Mouse (Mus musculus) megakaryocyte, embryonic 14.5 days (primary cell): Measurements from ENCODE around the gene Cd4. TPM values are rescaled to one million over a fixed set of nuclear protein-coding genes. Genes with fewer than 3 reads are reported as not detected.

Experiments used
- H3K27me3 ChIP-seq: replicated peaks from 2 replicates; pipeline ENCODE3; 2012; ENCODE audit warnings: inconsistent platforms
- H3K36me3 ChIP-seq: replicated peaks from 2 replicates; pipeline ENCODE3; 2012; ENCODE audit warnings: low read length, inconsistent platforms, mixed read lengths
- H3K4me1 ChIP-seq: 2 replicates; pipeline ENCODE4 v1.6.1; 2012; ENCODE audit warnings: inconsistent platforms
- H3K4me3 ChIP-seq: replicated peaks from 2 replicates; pipeline ENCODE3; 2012; ENCODE audit warnings: moderate library complexity, mild to moderate bottlenecking, inconsistent platforms
- H3K9me3 ChIP-seq: 2 replicates; pipeline ENCODE4 v1.6.1; 2012; ENCODE audit warnings: inconsistent platforms
- FLI1 ChIP-seq: IDR thresholded peaks from 2 replicates; pipeline ENCODE4 v1.6.1; 2012; ENCODE audit warnings: low read length, inconsistent platforms, mixed read lengths
- GATA1 ChIP-seq: IDR thresholded peaks from 3 replicates; pipeline ENCODE4 v1.6.1; 2012; ENCODE audit warnings: mixed read lengths, low read length, inconsistent platforms, borderline replicate concordance
- polyA plus RNA-seq: library from polyadenylated mRNA; stranded (reverse); fragments of >175 nt; gene quantifications from 2 replicates; pipeline ENCODE4 v1.2.3, GENCODE M21; 2012; ENCODE audit warnings: low replicate concordance; ENCODE audit not compliant: insufficient read depth

The Cd4 gene
- polyA plus RNA-seq, 1 experiment, result 0.35 TPM

DNA sequence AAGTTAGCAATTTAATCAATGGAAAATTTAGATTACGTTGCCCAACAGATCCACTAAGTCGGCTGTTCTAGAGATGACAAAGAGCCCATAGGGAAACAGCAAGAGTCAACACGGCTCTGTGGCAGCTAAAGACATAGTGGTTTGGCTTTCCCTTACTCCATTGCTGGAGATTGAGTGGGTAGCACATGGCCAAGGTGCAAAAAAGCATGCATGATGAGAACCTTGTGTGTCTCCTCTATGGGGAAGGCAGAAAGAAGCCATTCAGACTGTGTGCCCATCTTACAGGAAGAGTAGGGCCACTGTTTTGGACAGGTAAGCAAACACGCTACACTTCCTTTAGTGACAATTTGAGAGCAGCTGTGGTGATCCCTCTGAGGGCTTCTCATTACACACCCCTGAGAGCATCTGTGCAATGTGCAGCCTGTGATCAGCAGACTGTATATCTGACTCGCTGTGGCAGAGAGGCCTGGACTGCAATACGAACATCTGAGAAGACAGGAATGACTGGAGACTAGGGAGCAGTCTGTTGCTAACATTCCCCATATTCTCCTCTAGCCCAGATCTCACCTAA, 619 bp upstream of the Cd4 start:
- Histone ChIP-seq H3K4me3 (no peak overlapping the region), H3K9me3 (peaks cover 8% of the 10 kb centered on the region), H3K36me3 (no peaks in the 10 kb centered on the region), H3K27me3 (peaks cover 49% of the 10 kb centered on the region), H3K4me1 (peaks cover 18% of the 10 kb centered on the region)
- TF ChIP-seq GATA1 (no peak), FLI1 (no peak)

DNA sequence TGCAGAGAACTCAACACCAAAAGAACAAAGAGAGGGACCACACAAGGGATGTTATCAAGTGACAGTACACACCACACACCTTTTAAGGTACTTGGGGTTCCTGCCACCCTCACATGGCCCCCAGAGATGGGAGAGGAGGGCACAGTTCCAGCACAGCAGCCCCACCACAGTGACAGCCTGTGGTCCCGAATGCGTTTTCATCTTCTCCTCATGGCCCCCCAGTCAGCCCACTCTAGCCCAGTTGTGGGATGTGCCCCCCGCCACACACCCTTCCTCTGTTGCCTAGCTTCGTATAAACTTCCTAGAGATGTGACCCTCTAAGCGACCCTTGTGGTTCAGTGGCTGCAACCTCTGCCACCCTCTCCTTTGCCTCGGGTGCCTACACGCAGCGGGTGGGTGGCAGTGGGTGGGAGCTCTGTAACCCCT, 2.1 kb downstream of the Cd4 start:
- no peak for TF ChIP-seq FLI1
- TF ChIP-seq GATA1, result no peak
- Histone ChIP-seq H3K36me3 (no peaks in the 10 kb centered on the region), H3K4me3 (no peak overlapping the region), H3K4me1 (peaks cover 21% of the 10 kb centered on the region), H3K9me3 (peaks cover 8% of the 10 kb centered on the region), H3K27me3 (peaks cover 54% of the 10 kb centered on the region)

- peaks cover 21% of the 10 kb centered on the region for H3K4me1 ChIP-seq
- TF ChIP-seq FLI1 (no peak), GATA1 (no peak)
- H3K27me3 ChIP-seq, result peaks cover 56% of the 10 kb centered on the region
- no peaks in the 10 kb centered on the region for H3K36me3 ChIP-seq
- H3K9me3 ChIP-seq, result peaks cover 8% of the 10 kb centered on the region
- no peak overlapping the region for H3K4me3 ChIP-seq
Observed at GRCm38 (mm10) chr6:124884714-124885500, 3.1 kb downstream of the Cd4 start.

DNA sequence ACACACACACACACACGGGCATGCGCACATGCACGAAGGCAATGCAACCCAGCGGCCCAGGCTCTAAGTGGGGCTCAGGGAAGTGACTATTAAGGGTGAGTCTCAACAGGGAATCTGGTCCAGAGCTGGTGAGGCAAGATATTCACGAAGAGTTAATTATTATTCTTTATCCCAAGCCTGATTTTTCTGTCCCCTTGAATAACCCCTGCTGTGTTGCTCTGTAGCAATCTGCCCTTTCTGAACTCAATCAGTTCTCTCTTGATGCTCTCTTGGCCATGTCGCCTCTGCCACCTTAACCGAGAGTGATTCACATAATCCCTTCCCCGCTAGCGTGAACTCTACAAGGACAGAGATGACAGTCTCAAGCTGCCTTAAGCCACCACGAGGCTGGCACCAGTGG, 4.7 kb downstream of the Cd4 start:
- Histone ChIP-seq H3K9me3 (no peaks in the 10 kb centered on the region), H3K4me1 (peaks cover 21% of the 10 kb centered on the region), H3K27me3 (peaks cover 57% of the 10 kb centered on the region), H3K4me3 (no peak overlapping the region), H3K36me3 (no peaks in the 10 kb centered on the region)
- no peak for TF ChIP-seq GATA1
- TF ChIP-seq FLI1, result no peak

- Histone ChIP-seq H3K36me3 (no peaks in the 10 kb centered on the region), H3K27me3 (peaks cover 52% of the 10 kb centered on the region), H3K9me3 (no peaks in the 10 kb centered on the region), H3K4me3 (peak overlapping the region; percentile 38), H3K4me1 (peaks cover 21% of the 10 kb centered on the region)
- no peak for TF ChIP-seq FLI1
- no peak for TF ChIP-seq GATA1
Observed at GRCm38 (mm10) chr6:124881821-124882220, 6.2 kb downstream of the Cd4 start.

- no peaks in the 10 kb centered on the region for H3K36me3 ChIP-seq
- peaks cover 21% of the 10 kb centered on the region for H3K4me1 ChIP-seq
- no peak overlapping the region for H3K4me3 ChIP-seq
- no peak for TF ChIP-seq FLI1
- TF ChIP-seq GATA1, result no peak
- peaks cover 49% of the 10 kb centered on the region for H3K27me3 ChIP-seq
- H3K9me3 ChIP-seq, result no peaks in the 10 kb centered on the region
Observed at GRCm38 (mm10) chr6:124879390-124879789, 8.6 kb downstream of the Cd4 start.

DNA sequence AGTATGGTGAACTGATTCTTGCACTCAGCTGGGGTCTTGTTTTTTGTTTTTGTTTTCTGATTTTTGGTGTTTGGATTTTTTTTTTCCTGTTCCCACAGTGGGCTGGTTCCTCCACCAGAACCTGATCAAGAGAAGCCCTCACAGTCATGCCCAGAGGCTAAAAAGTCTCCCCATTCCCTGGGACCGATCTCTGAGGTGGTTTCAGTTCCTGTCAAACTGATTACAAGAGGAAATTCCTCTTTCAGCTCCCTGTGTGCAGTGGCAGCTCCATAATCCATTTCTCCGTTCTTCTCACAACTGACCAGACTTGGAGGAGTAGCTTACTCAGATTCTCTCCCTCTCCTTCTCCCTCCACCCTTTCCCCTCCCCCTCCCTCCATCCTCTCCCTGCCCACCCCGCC, 13.7 kb downstream of the Cd4 start:
- Histone ChIP-seq H3K27me3 (peaks cover 59% of the 10 kb centered on the region), H3K4me1 (peaks cover 25% of the 10 kb centered on the region), H3K36me3 (no peaks in the 10 kb centered on the region), H3K4me3 (no peak overlapping the region), H3K9me3 (peaks cover 7% of the 10 kb centered on the region)
- TF ChIP-seq FLI1, result no peak
- TF ChIP-seq GATA1, result no peak

GRCm38 (mm10) chr6:124866560-124866959, 21.5 kb downstream of the Cd4 start:
- Histone ChIP-seq H3K4me1 (peaks cover 31% of the 10 kb centered on the region), H3K36me3 (no peaks in the 10 kb centered on the region), H3K4me3 (no peak overlapping the region), H3K9me3 (peaks cover 7% of the 10 kb centered on the region), H3K27me3 (peaks cover 90% of the 10 kb centered on the region)
- TF ChIP-seq GATA1 (no peak), FLI1 (no peak)

DNA sequence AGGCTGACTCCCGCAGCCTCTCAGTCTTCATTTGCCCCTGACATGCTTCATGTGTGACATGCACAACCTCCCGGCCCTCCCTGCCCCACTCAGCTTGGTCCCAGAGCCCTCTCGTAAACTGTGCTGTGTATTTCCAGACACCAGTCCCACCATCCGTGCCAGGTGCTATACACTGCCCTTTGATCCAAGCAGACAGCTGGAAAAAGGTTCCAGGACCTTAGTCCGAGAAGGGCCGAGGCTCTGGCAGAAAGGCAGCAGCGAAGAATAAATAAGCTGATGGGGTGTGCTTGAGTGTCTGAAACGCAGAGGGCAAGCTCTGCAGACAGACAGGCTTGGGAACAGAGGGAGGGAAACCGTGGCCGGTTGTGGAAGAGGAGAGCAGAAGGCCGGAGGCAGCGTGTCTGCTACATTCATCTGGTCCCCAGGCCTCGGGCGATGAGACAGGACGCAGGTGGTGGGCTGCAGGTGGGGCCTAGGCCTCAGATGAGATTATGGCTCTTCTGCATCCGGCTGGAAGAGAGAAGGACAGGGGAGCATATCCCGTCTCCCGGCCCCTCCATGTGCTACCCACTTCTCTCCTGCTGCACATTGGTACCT, 22.2 kb downstream of the Cd4 start:
- Histone ChIP-seq H3K36me3 (no peaks in the 10 kb centered on the region), H3K4me1 (peaks cover 31% of the 10 kb centered on the region), H3K4me3 (no peak overlapping the region), H3K27me3 (peaks cover 90% of the 10 kb centered on the region), H3K9me3 (peaks cover 2% of the 10 kb centered on the region)
- TF ChIP-seq GATA1 (no peak), FLI1 (no peak)

DNA sequence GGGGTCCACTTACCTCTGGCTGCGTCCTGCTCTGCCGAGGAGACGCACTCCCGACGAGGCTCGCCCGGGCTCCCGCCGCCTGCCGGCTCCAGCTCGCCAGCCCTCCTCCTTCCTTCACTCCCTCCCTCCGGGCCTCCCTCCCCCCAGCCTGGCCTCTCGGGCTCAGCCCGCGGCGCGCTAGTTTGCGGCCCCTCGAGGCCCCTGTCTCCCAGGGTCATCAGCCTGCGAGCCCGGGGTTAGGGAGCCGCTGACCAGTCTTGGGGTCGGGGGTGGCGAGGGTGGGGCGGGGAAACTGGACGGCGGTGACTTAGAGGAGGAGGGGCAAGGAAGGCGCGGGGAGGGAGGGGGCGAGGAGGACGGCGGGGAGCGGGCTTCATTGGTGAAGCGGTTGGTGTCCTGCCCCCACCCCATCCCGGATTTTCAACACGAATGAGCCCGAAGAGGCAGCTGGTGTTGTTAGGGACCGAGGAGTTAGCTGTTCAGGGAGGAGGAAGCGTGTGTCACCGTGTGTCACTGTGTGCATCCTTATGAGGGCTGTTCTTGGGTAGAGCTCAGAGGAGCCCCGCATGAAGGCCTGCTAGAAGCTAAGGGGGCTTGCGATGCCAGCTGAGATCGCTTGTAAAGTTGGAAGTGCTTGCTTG, 24.2 kb downstream of the Cd4 start, which contains the start of gene Gpr162:
Gene Gpr162 (minus strand): TSS at position 326 of the 641 bp plus-strand sequence.
- peaks cover 93% of the 10 kb centered on the region for H3K27me3 ChIP-seq
- TF ChIP-seq FLI1 (no peak), GATA1 (no peak)
- peaks cover 39% of the 10 kb centered on the region for H3K4me1 ChIP-seq
- no peaks in the 10 kb centered on the region for H3K9me3 ChIP-seq
- no peaks in the 10 kb centered on the region for H3K36me3 ChIP-seq
- peak within 1 kb of the TSS; percentile 90 for H3K4me3 ChIP-seq
